Mouse (Mus musculus) C2C12 (cell line): ENCODE measurements at regions not wholly inside any gene's neighbourhood (a gene's known extent, or its start where the extent isn't known, plus 50 kb on each side); places are given as distances from the start of the nearest gene placed in this dataset.

ENCODE experiments used
- CTCF ChIP-seq: IDR thresholded peaks from one replicate; pipeline ENCODE4 v1.5.1; 2011; ENCODE audit not compliant: control insufficient read depth, insufficient read depth, insufficient read length
- MYOD1 ChIP-seq: IDR thresholded peaks from one replicate; pipeline ENCODE4 v1.6.1; 2011; ENCODE audit warnings: low read depth; ENCODE audit not compliant: control insufficient read depth, insufficient read length

GRCm38 (mm10) chr17:61477457-61477856, 1403.7 kb downstream of the Efna5 start:
- no peak for TF ChIP-seq CTCF
- no peak for TF ChIP-seq MYOD1
